Mouse (Mus musculus): ENCODE measurements at regions not wholly inside any gene's neighbourhood (a gene's known extent, or its start where the extent isn't known, plus 50 kb on each side); places are given as distances from the start of the nearest gene placed in this dataset.

GRCm38 (mm10) chr9:47353972-47354371 lies 176.0 kb upstream of the Cadm1 start:
- no peak for DNase-seq

- DNase-seq = no peak
These were observed 175.6 kb upstream of the Cadm1 start for GRCm38 (mm10) chr9:47354423-47354822.

- DNase-seq = no peak
These were observed 175.1 kb upstream of the Cadm1 start for GRCm38 (mm10) chr9:47354866-47355265.

- peak; percentile 36 for DNase-seq
These were observed 172.1 kb upstream of the Cadm1 start for GRCm38 (mm10) chr9:47357756-47358399.

GRCm38 (mm10) chr9:47358400-47358767 lies 171.6 kb upstream of the Cadm1 start:
- DNase-seq = no peak

- DNase-seq = no peak
These were observed 166.9 kb upstream of the Cadm1 start for GRCm38 (mm10) chr9:47363086-47363485.

- no peak for DNase-seq
These were observed 165.2 kb upstream of the Cadm1 start for GRCm38 (mm10) chr9:47364762-47365161.

GRCm38 (mm10) chr9:47367266-47367957 lies 162.6 kb upstream of the Cadm1 start:
- DNase-seq = no peak

- no peak for DNase-seq
These were observed 161.7 kb upstream of the Cadm1 start for GRCm38 (mm10) chr9:47368015-47368901.

- DNase-seq = no peak
These were observed 157.7 kb upstream of the Cadm1 start for GRCm38 (mm10) chr9:47372296-47372695.

GRCm38 (mm10) chr9:47374086-47374485 lies 155.9 kb upstream of the Cadm1 start:
- DNase-seq = no peak

GRCm38 (mm10) chr9:47376645-47377044 lies 153.3 kb upstream of the Cadm1 start:
- DNase-seq = no peak

GRCm38 (mm10) chr9:47378541-47378940 lies 151.4 kb upstream of the Cadm1 start:
- DNase-seq = no peak

GRCm38 (mm10) chr9:47380361-47380760 lies 149.6 kb upstream of the Cadm1 start:
- DNase-seq = no peak

- DNase-seq = no peak
These were observed 145.7 kb upstream of the Cadm1 start for GRCm38 (mm10) chr9:47384185-47384854.

- no peak for DNase-seq
These were observed 143.3 kb upstream of the Cadm1 start for GRCm38 (mm10) chr9:47386646-47387045.

- peak; percentile 59 for DNase-seq
These were observed 142.8 kb upstream of the Cadm1 start for GRCm38 (mm10) chr9:47387221-47387620.

- DNase-seq = no peak
These were observed 142.2 kb upstream of the Cadm1 start for GRCm38 (mm10) chr9:47387716-47388300.

GRCm38 (mm10) chr9:47389901-47390300 lies 140.1 kb upstream of the Cadm1 start:
- no peak for DNase-seq

GRCm38 (mm10) chr9:47391669-47392068 lies 138.3 kb upstream of the Cadm1 start:
- DNase-seq = no peak

GRCm38 (mm10) chr9:47399598-47399997 lies 130.4 kb upstream of the Cadm1 start:
- DNase-seq = no peak

GRCm38 (mm10) chr9:47400117-47400823 lies 129.7 kb upstream of the Cadm1 start:
- no peak for DNase-seq

Measured in right cerebral cortex, postnatal 25 days (tissue).